Mouse (Mus musculus): ENCODE results near the gene Rita1. TPM values are rescaled to one million over a fixed set of nuclear protein-coding genes. Genes with fewer than 3 reads are reported as not detected.

Gene Rita1
- polyA plus RNA-seq, 1 experiment from 2014 or later: 13.5 TPM

DNA sequence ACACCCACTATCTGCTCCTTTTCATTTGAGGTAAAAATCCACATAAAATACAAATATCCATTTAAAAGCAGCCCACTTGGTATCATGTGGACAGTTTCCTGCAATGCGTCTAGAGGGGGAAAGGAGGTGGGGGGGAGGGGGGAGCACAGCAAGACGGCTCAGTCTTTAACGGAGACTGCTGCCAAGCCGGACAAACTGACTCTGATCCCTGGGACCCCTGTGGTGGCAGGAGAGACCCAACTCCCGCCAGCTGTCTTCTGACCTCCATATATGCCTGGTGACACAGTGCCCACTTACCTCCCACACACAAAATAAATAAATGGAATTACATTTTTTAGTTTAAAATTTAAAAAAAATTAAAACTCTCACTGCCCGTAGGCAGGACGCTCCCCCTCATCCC, 8.9 kb downstream of the Rita1 start:
- no peaks in the 10 kb centered on the region for H3K4me1 ChIP-seq (ENCODE audit: control insufficient read depth, insufficient read depth, low read length)
- DNase-seq (ENCODE audit: low spot score) (no peak), ATAC-seq (ENCODE audit: insufficient number of reproducible peaks, low FRiP score, low TSS enrichment, low read depth) (no peak)
- H3K27ac ChIP-seq (replicated peaks; ENCODE audit: low read depth, low read length): no peak overlapping the region
- WGBS: 65% methylated on average over 7 of the region's 7 CpGs
- H3K4me2 ChIP-seq (ENCODE audit: low read depth, severe bottlenecking): no peak overlapping the region
- H3K4me3 ChIP-seq (ENCODE audit: low read depth, low read length): no peak overlapping the region
- no peak overlapping the region for H3K9ac ChIP-seq (ENCODE audit: low read length)
- no peaks in the 10 kb centered on the region for H3K9me3 ChIP-seq (ENCODE audit: control insufficient read depth, low read length)
- no peaks in the 10 kb centered on the region for H3K36me3 ChIP-seq (ENCODE audit: control insufficient read depth, insufficient read depth, low read length)
- no peaks in the 10 kb centered on the region for H3K27me3 ChIP-seq (ENCODE audit: control insufficient read depth, insufficient read depth, low read length)

DNA sequence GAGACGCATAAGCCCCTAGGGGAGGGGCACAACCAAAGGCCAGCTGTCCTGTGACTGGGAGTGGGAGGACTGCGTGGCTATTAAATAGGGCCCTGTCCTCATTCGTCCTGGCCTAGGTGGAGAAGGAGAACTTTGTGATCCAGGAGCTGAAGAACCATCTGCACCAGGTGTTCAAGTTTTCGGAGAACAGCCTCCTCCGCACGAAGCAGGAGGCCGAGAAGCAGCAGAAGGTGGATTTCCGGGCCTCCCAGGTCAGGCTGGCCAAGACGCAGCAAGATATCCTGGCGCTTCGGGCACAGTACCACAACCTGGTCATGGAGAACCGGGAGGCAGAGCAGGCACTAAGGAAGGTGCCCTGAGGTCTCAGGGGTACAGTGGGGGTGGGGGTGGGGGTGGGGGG, 10.2 kb downstream of the Rita1 start:
- DNase-seq (ENCODE audit: low spot score) (no peak), ATAC-seq (ENCODE audit: insufficient number of reproducible peaks, low FRiP score, low TSS enrichment, low read depth) (no peak)
- no peak overlapping the region for H3K9ac ChIP-seq (ENCODE audit: low read length)
- no peak overlapping the region for H3K4me3 ChIP-seq (ENCODE audit: low read depth, low read length)
- no peaks in the 10 kb centered on the region for H3K36me3 ChIP-seq (ENCODE audit: control insufficient read depth, insufficient read depth, low read length)
- H3K4me1 ChIP-seq (ENCODE audit: control insufficient read depth, insufficient read depth, low read length): no peaks in the 10 kb centered on the region
- no peaks in the 10 kb centered on the region for H3K9me3 ChIP-seq (ENCODE audit: control insufficient read depth, low read length)
- no peak overlapping the region for H3K27ac ChIP-seq (replicated peaks; ENCODE audit: low read depth, low read length)
- H3K27me3 ChIP-seq (ENCODE audit: control insufficient read depth, insufficient read depth, low read length): no peaks in the 10 kb centered on the region
- 89% methylated on average over 12 of the region's 12 CpGs for WGBS
- H3K4me2 ChIP-seq (ENCODE audit: low read depth, severe bottlenecking): no peak overlapping the region

DNA sequence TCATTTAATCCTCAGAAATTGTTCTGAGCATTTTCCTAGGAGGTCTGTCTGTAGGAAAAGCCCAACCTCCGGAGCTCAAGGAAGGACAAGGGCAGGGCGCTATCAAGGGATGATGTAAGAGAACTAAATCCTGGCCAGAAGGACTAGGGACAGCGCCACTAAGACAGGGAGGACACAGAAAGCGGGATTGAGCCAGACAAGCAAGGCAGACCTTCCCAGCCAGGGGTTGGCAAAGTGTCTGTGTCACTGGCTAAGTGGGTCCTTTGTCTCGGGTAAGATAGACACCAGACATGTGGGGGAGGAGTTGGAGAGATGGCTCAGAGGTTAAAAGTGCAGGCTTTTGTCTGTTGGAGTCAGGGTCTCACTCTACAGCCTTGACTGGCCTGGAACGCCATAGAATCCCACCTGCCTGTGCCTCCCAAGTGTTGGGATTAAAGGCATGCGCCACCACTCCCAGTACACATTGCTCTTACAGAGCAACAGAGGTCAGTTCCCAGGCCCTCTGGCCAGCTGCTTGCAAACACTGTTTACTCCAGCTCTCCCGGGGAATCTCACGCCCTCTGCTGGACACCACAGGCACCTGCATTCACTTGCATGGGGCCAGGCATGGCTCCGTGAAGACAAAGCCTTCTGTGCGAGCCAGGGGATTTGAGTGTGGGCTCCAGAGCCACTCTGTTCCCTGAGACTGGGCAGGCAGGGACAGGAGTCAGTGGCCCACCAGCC, 11.3 kb downstream of the Rita1 start:
- Histone ChIP-seq H3K4me2 (ENCODE audit: low read depth, severe bottlenecking) (no peak overlapping the region), H3K9ac (ENCODE audit: low read length) (no peak overlapping the region), H3K4me3 (ENCODE audit: low read depth, low read length) (no peak overlapping the region), H3K27ac (replicated peaks; ENCODE audit: low read depth, low read length) (no peak overlapping the region), H3K36me3 (ENCODE audit: control insufficient read depth, insufficient read depth, low read length) (no peaks in the 10 kb centered on the region), H3K9me3 (ENCODE audit: control insufficient read depth, low read length) (no peaks in the 10 kb centered on the region), H3K27me3 (ENCODE audit: control insufficient read depth, insufficient read depth, low read length) (no peaks in the 10 kb centered on the region), H3K4me1 (ENCODE audit: control insufficient read depth, insufficient read depth, low read length) (no peaks in the 10 kb centered on the region)
- WGBS: 60% methylated on average over 11 of the region's 11 CpGs
- DNase-seq (ENCODE audit: low spot score) (peak; percentile 57), ATAC-seq (ENCODE audit: insufficient number of reproducible peaks, low FRiP score, low TSS enrichment, low read depth) (no peak)

DNA sequence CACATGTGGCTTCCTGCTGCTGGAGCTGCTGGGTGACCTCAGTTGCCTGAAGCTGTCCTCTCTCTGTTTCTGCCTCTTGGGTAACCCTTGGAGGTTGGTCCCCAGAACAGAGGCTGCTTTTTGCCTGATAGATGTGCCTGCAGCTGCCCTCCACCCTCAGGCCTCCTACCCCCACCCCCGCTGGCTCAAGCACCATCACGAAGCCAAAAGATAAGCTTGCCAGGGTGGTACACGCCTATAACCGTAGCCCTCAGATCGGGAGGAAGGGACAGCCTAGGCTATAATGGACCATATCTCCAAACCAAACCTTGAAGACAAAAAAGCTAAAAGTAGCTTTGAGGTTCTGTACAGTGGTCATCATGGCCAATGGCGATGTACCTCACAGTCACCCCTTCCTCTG, 12.8 kb downstream of the Rita1 start:
- Histone ChIP-seq H3K4me3 (ENCODE audit: low read depth, low read length) (no peak overlapping the region), H3K9ac (ENCODE audit: low read length) (no peak overlapping the region), H3K4me1 (ENCODE audit: control insufficient read depth, insufficient read depth, low read length) (no peaks in the 10 kb centered on the region), H3K27ac (replicated peaks; ENCODE audit: low read depth, low read length) (no peak overlapping the region), H3K27me3 (ENCODE audit: control insufficient read depth, insufficient read depth, low read length) (no peaks in the 10 kb centered on the region), H3K36me3 (ENCODE audit: control insufficient read depth, insufficient read depth, low read length) (no peaks in the 10 kb centered on the region), H3K4me2 (ENCODE audit: low read depth, severe bottlenecking) (no peak overlapping the region), H3K9me3 (ENCODE audit: control insufficient read depth, low read length) (no peaks in the 10 kb centered on the region)
- DNase-seq (ENCODE audit: low spot score): no peak
- WGBS: 89% methylated on average over 6 of the region's 6 CpGs
- ATAC-seq (ENCODE audit: insufficient number of reproducible peaks, low FRiP score, low TSS enrichment, low read depth): no peak

DNA sequence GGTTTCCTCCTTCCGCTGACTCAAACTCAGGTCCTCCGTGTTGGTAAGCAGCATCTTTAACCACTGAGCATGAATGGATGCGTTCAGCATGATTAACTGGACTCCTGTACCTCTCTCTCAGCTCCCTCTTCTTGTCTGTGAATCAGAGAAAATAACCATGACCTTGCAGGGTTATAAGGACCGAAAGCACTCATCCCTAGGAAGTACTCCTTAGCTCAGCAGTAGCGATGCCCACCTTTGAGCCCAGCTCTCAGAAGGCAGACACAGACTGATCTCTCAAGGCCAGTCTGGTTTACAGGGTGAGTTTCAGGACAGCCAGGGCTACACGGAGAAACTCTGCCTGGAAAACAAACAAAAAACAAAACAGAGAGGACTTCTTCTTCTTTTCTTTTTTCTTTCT, 17.9 kb downstream of the Rita1 start:
- Histone ChIP-seq H3K27ac (replicated peaks; ENCODE audit: low read depth, low read length) (no peak overlapping the region), H3K9ac (ENCODE audit: low read length) (no peak overlapping the region), H3K27me3 (ENCODE audit: control insufficient read depth, insufficient read depth, low read length) (no peaks in the 10 kb centered on the region), H3K4me1 (ENCODE audit: control insufficient read depth, insufficient read depth, low read length) (no peaks in the 10 kb centered on the region), H3K4me2 (ENCODE audit: low read depth, severe bottlenecking) (no peak overlapping the region), H3K9me3 (ENCODE audit: control insufficient read depth, low read length) (0 out of 2 replicates have a peak, but pooled peaks cover 2% of the 10 kb centered on the region), H3K4me3 (ENCODE audit: low read depth, low read length) (no peak overlapping the region), H3K36me3 (ENCODE audit: control insufficient read depth, insufficient read depth, low read length) (no peaks in the 10 kb centered on the region)
- no peak for DNase-seq (ENCODE audit: low spot score)
- 83% methylated on average over 6 of the region's 6 CpGs for WGBS
- no peak for ATAC-seq (ENCODE audit: insufficient number of reproducible peaks, low FRiP score, low TSS enrichment, low read depth)

DNA sequence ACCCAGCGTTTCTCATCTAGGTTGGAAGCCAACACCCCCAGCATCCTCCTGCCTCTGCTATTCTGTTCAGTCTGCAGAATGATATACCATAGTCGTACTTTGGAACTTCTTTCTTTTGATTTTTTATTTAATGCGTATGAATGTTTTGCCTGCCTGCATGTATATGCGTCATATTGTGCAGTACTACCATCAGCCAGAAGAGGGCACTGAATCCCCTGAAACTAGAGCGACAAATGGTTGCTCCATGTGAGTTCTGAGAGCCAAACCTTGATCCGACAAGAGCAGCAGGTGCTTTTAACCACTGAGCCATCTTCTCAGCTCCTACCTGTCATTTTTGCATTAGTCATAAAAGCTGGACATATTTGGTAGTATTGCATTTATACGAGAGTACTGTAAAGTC, 20.2 kb downstream of the Rita1 start:
- 68% methylated on average over 7 of the region's 7 CpGs for WGBS
- Histone ChIP-seq H3K9me3 (ENCODE audit: control insufficient read depth, low read length) (0 out of 2 replicates have a peak, but pooled peaks cover 2% of the 10 kb centered on the region), H3K4me1 (ENCODE audit: control insufficient read depth, insufficient read depth, low read length) (peaks cover 9% of the 10 kb centered on the region), H3K4me3 (ENCODE audit: low read depth, low read length) (no peak overlapping the region), H3K27ac (replicated peaks; ENCODE audit: low read depth, low read length) (no peak overlapping the region), H3K9ac (ENCODE audit: low read length) (no peak overlapping the region), H3K36me3 (ENCODE audit: control insufficient read depth, insufficient read depth, low read length) (no peaks in the 10 kb centered on the region), H3K4me2 (ENCODE audit: low read depth, severe bottlenecking) (no peak overlapping the region), H3K27me3 (ENCODE audit: control insufficient read depth, insufficient read depth, low read length) (no peaks in the 10 kb centered on the region)
- no peak for ATAC-seq (ENCODE audit: insufficient number of reproducible peaks, low FRiP score, low TSS enrichment, low read depth)
- no peak for DNase-seq (ENCODE audit: low spot score)

DNA sequence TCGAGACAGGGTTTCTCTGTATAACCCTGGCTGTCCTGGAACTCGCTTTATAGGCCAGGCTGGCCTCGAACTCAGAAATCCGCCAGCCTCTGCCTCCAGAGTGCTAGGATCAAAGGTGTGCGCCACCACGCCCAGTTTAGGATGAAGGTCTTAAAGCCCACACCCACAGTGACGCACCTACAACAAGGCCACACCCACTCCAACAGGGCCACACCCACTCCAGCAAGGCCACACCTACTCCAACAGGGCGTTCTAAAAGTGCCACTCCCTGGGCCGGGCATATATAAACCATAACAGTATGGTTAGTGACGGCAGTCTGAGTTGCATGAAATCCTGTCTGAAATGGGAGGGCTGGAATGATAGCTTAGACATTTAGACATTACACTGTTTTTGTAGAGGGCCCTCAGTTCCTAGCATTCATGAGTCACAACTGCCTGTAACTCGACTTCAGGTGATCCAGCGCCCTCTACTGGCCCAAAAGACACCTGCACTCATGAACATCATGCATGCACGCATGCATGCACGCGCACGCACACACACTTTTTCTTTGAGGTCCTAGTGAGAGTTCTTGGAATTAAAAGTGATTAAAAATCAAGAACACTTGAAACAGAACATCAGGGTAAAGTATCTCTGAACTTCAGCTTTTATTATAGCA, 21.9 kb downstream of the Rita1 start:
- Histone ChIP-seq H3K4me3 (ENCODE audit: low read depth, low read length) (no peak overlapping the region), H3K27ac (replicated peaks; ENCODE audit: low read depth, low read length) (no peak overlapping the region), H3K4me1 (ENCODE audit: control insufficient read depth, insufficient read depth, low read length) (peaks cover 15% of the 10 kb centered on the region), H3K4me2 (ENCODE audit: low read depth, severe bottlenecking) (no peak overlapping the region), H3K27me3 (ENCODE audit: control insufficient read depth, insufficient read depth, low read length) (no peaks in the 10 kb centered on the region), H3K9me3 (ENCODE audit: control insufficient read depth, low read length) (0 out of 2 replicates have a peak, but pooled peaks cover 2% of the 10 kb centered on the region), H3K9ac (ENCODE audit: low read length) (no peak overlapping the region), H3K36me3 (ENCODE audit: control insufficient read depth, insufficient read depth, low read length) (no peaks in the 10 kb centered on the region)
- 73% methylated on average over 16 of the region's 16 CpGs for WGBS
- ATAC-seq (ENCODE audit: insufficient number of reproducible peaks, low FRiP score, low TSS enrichment, low read depth) (no peak), DNase-seq (ENCODE audit: low spot score) (peak; percentile 43)

DNA sequence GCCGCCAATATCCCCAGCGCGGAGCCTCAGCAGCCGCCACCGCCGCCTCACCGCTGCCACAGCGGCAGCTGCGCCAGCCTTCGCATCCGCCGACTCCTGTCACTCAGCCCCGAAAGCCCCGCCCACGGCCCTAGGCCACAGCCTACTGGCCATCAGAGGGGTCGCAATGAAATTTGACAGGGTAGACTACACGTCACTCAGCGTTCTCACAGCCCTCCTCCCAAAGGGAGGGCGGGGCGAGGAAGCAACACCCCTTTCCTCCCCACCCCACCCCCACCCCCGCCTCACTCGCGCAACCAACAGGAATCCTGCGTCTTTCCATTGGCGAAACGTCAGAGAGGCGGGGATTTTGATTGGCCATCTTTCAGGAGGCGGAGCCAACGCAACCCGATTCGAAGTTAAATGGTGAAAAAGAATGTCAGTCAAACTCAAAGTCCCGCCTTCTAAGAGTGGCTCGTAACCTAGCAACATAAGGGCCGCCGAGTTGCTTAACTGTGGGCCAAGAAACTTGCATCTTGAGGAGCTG, 23.8 kb downstream of the Rita1 start, which contains the start of the genes Tpcn1 and Iqcd:
TSS of gene Tpcn1 (minus strand) at position 105 of the 526 bp plus-strand sequence.
TSS of gene Iqcd (plus strand) at position 448 of the 526 bp plus-strand sequence.
- 0 out of 2 replicates have a peak, but pooled peaks cover 2% of the 10 kb centered on the region for H3K9me3 ChIP-seq (ENCODE audit: control insufficient read depth, low read length)

More for the DNA sequence above, 23.8 kb downstream of the Rita1 start, which contains the start of the genes Tpcn1 and Iqcd:
- Histone ChIP-seq H3K4me1 (ENCODE audit: control insufficient read depth, insufficient read depth, low read length) (peaks cover 15% of the 10 kb centered on the region), H3K27me3 (ENCODE audit: control insufficient read depth, insufficient read depth, low read length) (no peaks in the 10 kb centered on the region), H3K27ac (replicated peaks; ENCODE audit: low read depth, low read length) (no peak within 1 kb of the TSS), H3K36me3 (ENCODE audit: control insufficient read depth, insufficient read depth, low read length) (peaks cover 4% of the 10 kb centered on the region; the same call in 1 of the 2 replicates), H3K4me3 (ENCODE audit: low read depth, low read length) (peak within 1 kb of the TSS; percentile 79), H3K9ac (ENCODE audit: low read length) (peak within 1 kb of the TSS; percentile 77), H3K4me2 (ENCODE audit: low read depth, severe bottlenecking) (peak within 1 kb of the TSS; percentile 93)
- ATAC-seq (ENCODE audit: insufficient number of reproducible peaks, low FRiP score, low TSS enrichment, low read depth): peak; percentile 97
- peak; percentile 99 for DNase-seq (ENCODE audit: low spot score)
- WGBS: under 1% methylated on average over 35 of the region's 35 CpGs
